Mouse (Mus musculus) spleen, adult 2 months (tissue): ENCODE measurements around the gene Ccng2. TPM values are rescaled to one million over a fixed set of nuclear protein-coding genes. Genes with fewer than 3 reads are reported as not detected.

Experiments
- DNase-seq, 2 experiments: peaks; one replicate each; pipeline versions ENCODE4 v3.0.0 to v3.0.0-alpha.2; 2012 to 2021; ENCODE audit warnings: low spot score in 2 of 2, low read depth in 1 of 2
- H3K27ac ChIP-seq: fragments of 200-500 bp; 2 replicates; pipeline ENCODE4 v1.5.1; 2012; ENCODE audit warnings: low read length, inconsistent platforms; ENCODE audit not compliant: insufficient read depth
- H3K27me3 ChIP-seq: fragments of 200-500 bp; 2 replicates; pipeline ENCODE4 v1.6.1; 2012; ENCODE audit warnings: mild to moderate bottlenecking, moderate library complexity, low read length, inconsistent platforms; ENCODE audit not compliant: control insufficient read depth, insufficient read depth
- H3K36me3 ChIP-seq: fragments of 200-500 bp; 2 replicates; pipeline ENCODE4 v1.6.1; 2012; ENCODE audit warnings: mild to moderate bottlenecking, low read length, inconsistent platforms; ENCODE audit not compliant: control insufficient read depth, insufficient read depth
- H3K4me1 ChIP-seq: fragments of 200-500 bp; 2 replicates; pipeline ENCODE4 v1.6.1; 2011; ENCODE audit warnings: inconsistent platforms; ENCODE audit not compliant: control insufficient read depth, insufficient read depth, insufficient read length
- H3K4me3 ChIP-seq: fragments of 200-500 bp; 2 replicates; pipeline ENCODE4 v1.5.1; 2011; ENCODE audit warnings: mild to moderate bottlenecking, inconsistent platforms; ENCODE audit not compliant: insufficient read depth, insufficient read length; ENCODE audit errors: extremely low read depth
- CTCF ChIP-seq: fragments of 200-500 bp; IDR thresholded peaks from 2 replicates; pipeline ENCODE4 v1.5.1; 2011; ENCODE audit warnings: mild to moderate bottlenecking, inconsistent platforms; ENCODE audit not compliant: insufficient read depth, insufficient read length, insufficient replicate concordance; ENCODE audit errors: extremely low read depth
- POLR2A ChIP-seq: fragments of 200-500 bp; IDR thresholded peaks from 2 replicates; pipeline ENCODE4 v1.6.1; 2011; ENCODE audit warnings: low read depth, low read length, inconsistent platforms
- WGBS: fragments of 180-500 bp; shearing (Covaris S2); methylation state at CpG from one replicate; pipeline ENCODE4 v1.1.7; 2018; 5-methylcytosine and 5-hydroxymethylcytosine counted together
- polyA plus RNA-seq: library from polyadenylated mRNA; depleted of rRNA; stranded (reverse); fragments of >200 nt; gene quantifications from 2 replicates; pipeline ENCODE4 v1.2.3, GENCODE M21; 2012

Ccng2 gene
- polyA plus RNA-seq, 1 experiment: 51.3 TPM

GRCm38 (mm10) chr5:93263396-93264075 is 3.5 kb upstream of the Ccng2 start:
- DNase-seq: no peak
- no peak overlapping the region for H3K4me3 ChIP-seq
- WGBS: 38% methylated on average over 6 of the region's 6 CpGs
- peak overlapping the region; percentile 83 for H3K27ac ChIP-seq
- no peak for TF ChIP-seq CTCF
- no peak for TF ChIP-seq POLR2A
- no peaks in the 10 kb centered on the region for H3K36me3 ChIP-seq
- peaks cover 16% of the 10 kb centered on the region for H3K4me1 ChIP-seq
- H3K27me3 ChIP-seq: no peaks in the 10 kb centered on the region

DNA sequence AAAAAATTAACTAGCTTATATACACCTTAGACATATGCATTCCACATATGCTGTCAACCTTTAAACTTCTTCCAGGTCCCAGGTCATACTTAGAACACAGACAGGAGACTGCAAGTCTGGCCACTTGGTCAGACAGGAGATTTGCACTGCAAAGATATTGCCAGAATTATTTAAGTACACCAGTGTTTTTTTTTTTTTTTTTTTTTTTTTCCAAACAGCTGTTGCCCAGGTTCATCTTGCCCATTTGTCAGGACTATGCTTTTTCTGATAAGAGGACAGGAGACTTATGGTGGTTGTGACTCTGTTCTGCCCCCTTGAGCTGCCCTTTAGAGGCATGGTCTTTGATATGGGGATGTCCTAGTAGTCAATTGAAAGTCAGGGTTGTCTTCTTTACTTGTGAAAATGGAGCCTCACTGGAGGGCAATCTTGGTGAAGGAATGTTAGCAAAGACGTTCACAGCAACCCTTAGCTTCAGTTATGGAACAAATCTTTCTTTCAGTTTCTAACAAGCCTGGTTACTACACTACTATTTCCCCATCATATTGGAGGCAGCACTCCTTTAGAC is 2.8 kb upstream of the Ccng2 start:
- DNase-seq: no peak
- 8% methylated on average over 1 of the region's 1 CpGs for WGBS

GRCm38 (mm10) chr5:93265164-93265800 is 1.8 kb upstream of the Ccng2 start:
- no peaks in the 10 kb centered on the region for H3K27me3 ChIP-seq
- H3K36me3 ChIP-seq: peaks cover 6% of the 10 kb centered on the region
- no peak for TF ChIP-seq CTCF
- TF ChIP-seq POLR2A: no peak
- peak overlapping the region; percentile 18; the same call in 1 of the 2 replicates for H3K4me3 ChIP-seq
- peak; percentile 33 to 68 for DNase-seq
- H3K4me1 ChIP-seq: peaks cover 16% of the 10 kb centered on the region
- peak overlapping the region; percentile 72 for H3K27ac ChIP-seq
- WGBS: 13% methylated on average over 7 of the region's 7 CpGs

More for the DNA sequence above, 2.8 kb upstream of the Ccng2 start:
- no peak for TF ChIP-seq POLR2A
- TF ChIP-seq CTCF: no peak
- H3K4me3 ChIP-seq: no peak overlapping the region
- H3K27me3 ChIP-seq: no peaks in the 10 kb centered on the region
- peak overlapping the region; percentile 48; the same call in 1 of the 2 replicates for H3K27ac ChIP-seq
- no peaks in the 10 kb centered on the region for H3K36me3 ChIP-seq
- peaks cover 16% of the 10 kb centered on the region for H3K4me1 ChIP-seq

DNA sequence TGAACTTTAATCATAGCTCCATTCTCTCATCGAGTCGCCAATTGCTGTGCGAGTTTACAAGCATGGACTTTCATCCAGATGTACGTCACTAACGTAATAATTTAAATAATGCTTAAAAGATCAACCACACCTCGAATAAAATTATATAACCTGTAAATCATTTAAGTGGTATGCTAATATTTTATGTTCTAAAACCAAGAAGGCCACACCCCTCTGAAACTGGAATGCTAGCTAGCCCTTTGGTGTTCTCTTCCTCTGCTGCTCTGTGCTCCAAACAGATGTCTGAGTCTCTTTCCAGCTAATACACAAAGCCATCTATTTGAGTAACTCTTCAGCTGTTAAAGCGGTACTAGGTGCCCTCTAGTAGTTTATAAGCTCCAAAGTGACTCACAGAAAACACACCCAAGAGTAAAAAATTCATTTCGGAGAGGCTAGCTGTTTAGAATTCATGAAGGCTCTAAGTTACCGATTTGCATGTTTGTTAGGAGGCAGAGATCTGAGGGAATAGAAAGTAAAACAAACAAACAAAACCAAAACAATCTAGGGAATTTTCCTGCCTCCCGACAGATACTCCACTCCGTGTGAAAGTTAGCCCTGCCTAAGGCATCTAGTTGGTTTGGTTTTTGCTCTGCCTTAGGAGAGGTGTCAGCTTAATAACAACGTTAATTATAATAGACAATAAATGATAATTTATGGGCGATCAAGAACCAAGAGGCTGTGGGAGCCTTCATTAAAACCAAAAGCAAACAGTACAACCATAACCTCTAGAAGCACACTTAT is 1.1 kb upstream of the Ccng2 start:
- DNase-seq: no peak
- H3K27ac ChIP-seq: peak overlapping the region; percentile 72; the same call in 1 of the 2 replicates

DNA sequence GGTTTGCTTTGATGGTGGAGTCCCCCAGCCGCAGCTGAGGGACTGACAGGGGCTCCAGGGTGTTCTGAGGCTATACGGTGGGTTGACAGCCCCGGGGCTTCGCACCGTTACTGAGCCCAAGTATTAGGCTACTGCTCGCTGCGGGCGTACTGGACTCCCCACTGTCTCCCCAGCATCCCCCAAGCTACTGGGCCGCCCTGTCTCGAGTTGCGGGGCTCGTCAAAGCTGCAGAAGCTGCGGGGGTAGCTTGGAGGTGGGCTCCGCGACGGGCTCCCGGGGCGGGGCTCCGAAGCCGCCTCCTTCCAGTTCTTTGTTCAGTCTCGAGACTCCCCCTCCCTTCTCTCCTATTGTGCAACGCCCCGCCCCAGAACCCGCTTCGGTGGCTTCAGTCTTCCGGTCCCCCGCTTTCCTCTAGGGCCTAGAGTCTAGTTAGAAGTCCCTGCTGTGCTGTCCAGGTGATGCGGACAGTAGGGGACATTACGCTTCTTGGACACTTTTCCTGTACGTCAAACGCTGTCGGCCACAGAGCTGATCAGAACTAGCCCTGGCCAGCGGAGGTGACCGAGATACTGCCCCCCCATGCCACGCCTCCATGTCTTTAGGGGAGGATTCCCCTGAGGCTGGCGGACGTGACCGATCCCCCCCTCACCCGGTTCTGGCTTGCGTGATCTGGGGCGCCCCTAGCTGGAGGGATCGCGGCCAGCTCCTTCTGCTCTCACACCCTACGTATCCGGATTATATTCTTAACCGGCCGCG is 972 bp downstream of the Ccng2 start:
- WGBS: under 1% methylated on average over 48 of the region's 48 CpGs
- Histone ChIP-seq H3K4me3 (peak overlapping the region; percentile 79), H3K27me3 (no peaks in the 10 kb centered on the region), H3K36me3 (peaks cover 23% of the 10 kb centered on the region), H3K27ac (peak overlapping the region; percentile 94), H3K4me1 (peaks cover 14% of the 10 kb centered on the region)
- peak; percentile 82 to 85 for DNase-seq
- peak; percentile 54; the same call in 1 of the 2 replicates for TF ChIP-seq CTCF
- no peak for TF ChIP-seq POLR2A

More for the DNA sequence above, 1.1 kb upstream of the Ccng2 start:
- Histone ChIP-seq H3K4me1 (peaks cover 16% of the 10 kb centered on the region), H3K27me3 (no peaks in the 10 kb centered on the region), H3K4me3 (no peak overlapping the region), H3K36me3 (peaks cover 11% of the 10 kb centered on the region)
- 24% methylated on average over 13 of the region's 13 CpGs for WGBS
- TF ChIP-seq POLR2A (no peak), CTCF (no peak)

DNA sequence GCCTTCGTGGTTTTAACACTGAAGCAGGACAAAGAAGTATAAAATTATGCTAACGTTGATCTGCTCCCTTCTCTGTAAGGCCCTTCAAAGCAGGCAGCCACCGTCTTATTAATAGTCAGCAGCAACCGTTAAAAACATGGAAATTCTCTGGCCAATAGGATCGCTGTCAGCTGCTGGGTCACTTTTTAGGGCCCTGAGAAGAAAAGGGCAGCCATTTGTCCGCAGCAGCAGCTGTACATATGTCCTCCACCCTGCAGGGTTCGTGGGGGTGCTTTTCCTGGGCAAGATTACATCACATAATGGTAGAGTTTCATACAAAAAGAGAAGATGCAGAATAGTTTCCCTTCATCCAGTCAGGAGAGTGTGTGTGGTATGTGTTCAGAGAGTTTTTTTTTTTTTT is 3.0 kb downstream of the Ccng2 start:
- Histone ChIP-seq H3K4me1 (peaks cover 2% of the 10 kb centered on the region; the same call in 1 of the 2 replicates), H3K36me3 (peaks cover 39% of the 10 kb centered on the region), H3K27ac (no peak overlapping the region), H3K27me3 (no peaks in the 10 kb centered on the region), H3K4me3 (no peak overlapping the region)
- no peak for TF ChIP-seq POLR2A
- no peak for TF ChIP-seq CTCF
- no peak for DNase-seq
- WGBS: 74% methylated on average over 7 of the region's 7 CpGs
